Mouse (Mus musculus) MEL (cell line): Measurements from ENCODE around the gene 1700001P01Rik. TPM values are rescaled to one million over a fixed set of nuclear protein-coding genes. Genes with fewer than 3 reads are reported as not detected.

Experiments
- DNase-seq: peaks from one replicate; pipeline ENCODE4 v3.0.0; 2011; ENCODE audit warnings: low read depth, low spot score
- H3K27ac ChIP-seq: 2 replicates; pipeline ENCODE4 v1.5.1; 2012; ENCODE audit warnings: low read depth, mild to moderate bottlenecking, control low read depth, low read length, moderate library complexity; ENCODE audit not compliant: control insufficient read depth
- H3K27me3 ChIP-seq, 2 experiments: fragments of 150-350 bp in 1 of 2; sonication (generic) in 1 of 2; 2 replicates each; pipeline ENCODE4 v1.6.1; 2012; ENCODE audit warnings: low read length in 2 of 2, mild to moderate bottlenecking in 2 of 2, improper control_type of control experiment in 1 of 2, moderate library complexity in 1 of 2; ENCODE audit not compliant: insufficient read depth in 2 of 2, control insufficient read depth in 1 of 2
- H3K36me3 ChIP-seq, 2 experiments: 2 replicates each; pipeline ENCODE4 v1.6.1; 2012 to 2014; ENCODE audit warnings: low read length in 2 of 2, improper control_type of control experiment in 1 of 2, inconsistent platforms in 1 of 2, mild to moderate bottlenecking in 1 of 2; ENCODE audit not compliant: insufficient read depth in 2 of 2, control insufficient read depth in 1 of 2
- H3K4me1 ChIP-seq, 2 experiments: fragments of 150-350 bp in 1 of 2; sonication (generic) in 1 of 2; 2 replicates each; pipeline ENCODE4 v1.6.1; 2012; ENCODE audit warnings: low read length in 2 of 2, improper control_type of control experiment in 1 of 2, mild to moderate bottlenecking in 1 of 2; ENCODE audit not compliant: insufficient read depth in 2 of 2, control insufficient read depth in 1 of 2
- H3K4me3 ChIP-seq, 2 experiments: fragments of 150-350 bp in 1 of 2; sonication (generic) in 1 of 2; 2 replicates each; pipeline ENCODE4 v1.5.1; 2012; ENCODE audit warnings: low read depth in 2 of 2, low read length in 2 of 2, mild to moderate bottlenecking in 2 of 2, moderate library complexity in 2 of 2, control low read depth in 1 of 2, improper control_type of control experiment in 1 of 2; ENCODE audit not compliant: control insufficient read depth in 1 of 2, insufficient read depth in 1 of 2
- H3K79me2 ChIP-seq: 2 replicates; pipeline ENCODE4 v1.6.1; 2012; ENCODE audit warnings: mild to moderate bottlenecking, low read length, moderate library complexity; ENCODE audit not compliant: control insufficient read depth, poor library complexity, insufficient read depth
- H3K9ac ChIP-seq: 2 replicates; pipeline ENCODE4 v1.6.1; 2012; ENCODE audit warnings: low read depth, mild to moderate bottlenecking, control low read depth, low read length, moderate library complexity; ENCODE audit not compliant: control insufficient read depth, poor library complexity, severe bottlenecking
- H3K9me3 ChIP-seq: fragments of 150-350 bp; sonication (generic); replicated peaks from 2 replicates; pipeline ENCODE4 v1.6.1; 2012; ENCODE audit warnings: mild to moderate bottlenecking, low read length, improper control_type of control experiment, moderate library complexity; ENCODE audit not compliant: insufficient read depth
- CHD1 ChIP-seq: IDR thresholded peaks from 2 replicates; pipeline ENCODE4 v1.6.1; 2012; ENCODE audit warnings: low read depth, mild to moderate bottlenecking, inconsistent platforms, low read length, improper control_type of control experiment
- CHD2 ChIP-seq: IDR thresholded peaks from 2 replicates; pipeline ENCODE4 v1.6.1; 2011; ENCODE audit warnings: low read length, improper control_type of control experiment
- ETS1 ChIP-seq: IDR thresholded peaks from 2 replicates; pipeline ENCODE4 v1.6.1; 2012; ENCODE audit warnings: low read depth, mild to moderate bottlenecking, inconsistent platforms, low read length, improper control_type of control experiment, moderate library complexity
- HCFC1 ChIP-seq: IDR thresholded peaks from 2 replicates; pipeline ENCODE4 v1.6.1; 2012; ENCODE audit warnings: low read depth, mild to moderate bottlenecking, inconsistent platforms, low read length, improper control_type of control experiment, moderate library complexity
- JUND ChIP-seq: IDR thresholded peaks from 2 replicates; pipeline ENCODE4 v1.6.1; 2011; ENCODE audit warnings: low read depth, mild to moderate bottlenecking, improper control_type of control experiment, low read length
- KAT2A ChIP-seq: conservative IDR thresholded peaks from 2 replicates; pipeline ENCODE4 v1.6.1; 2012; ENCODE audit warnings: low read depth, low read length, improper control_type of control experiment, inconsistent platforms
- MAFK ChIP-seq: IDR thresholded peaks from 2 replicates; pipeline ENCODE4 v1.6.1; 2011; ENCODE audit warnings: low read depth, mild to moderate bottlenecking, low read length, improper control_type of control experiment, borderline replicate concordance
- MXI1 ChIP-seq: IDR thresholded peaks from 2 replicates; pipeline ENCODE4 v1.6.1; 2011; ENCODE audit warnings: mild to moderate bottlenecking, low read depth, low read length, improper control_type of control experiment
- MYB ChIP-seq: IDR thresholded peaks from 2 replicates; pipeline ENCODE4 v1.6.1; 2011; ENCODE audit warnings: mild to moderate bottlenecking, low read depth, low read length, improper control_type of control experiment
- MYC ChIP-seq: IDR thresholded peaks from 2 replicates; pipeline ENCODE4 v1.6.1; 2011; ENCODE audit warnings: low read depth, mild to moderate bottlenecking, low read length, improper control_type of control experiment, moderate library complexity
- POLR2A ChIP-seq, 2 experiments: IDR thresholded peaks; 2 replicates each; pipeline ENCODE4 v1.6.1; 2011 to 2012; ENCODE audit warnings: low read length in 2 of 2, mild to moderate bottlenecking in 2 of 2, control low read depth in 1 of 2, improper control_type of control experiment in 1 of 2, low read depth in 1 of 2, moderate library complexity in 1 of 2; ENCODE audit not compliant: control insufficient read depth in 1 of 2, insufficient read depth in 1 of 2, poor library complexity in 1 of 2
- POLR2AphosphoS2 ChIP-seq: IDR thresholded peaks from 2 replicates; pipeline ENCODE4 v1.6.1; 2011; ENCODE audit warnings: low read length, improper control_type of control experiment
- RCOR1 ChIP-seq: IDR thresholded peaks from 2 replicates; pipeline ENCODE4 v1.6.1; 2012; ENCODE audit warnings: low read depth, mild to moderate bottlenecking, inconsistent platforms, low read length, improper control_type of control experiment
- SIN3A ChIP-seq: IDR thresholded peaks from 2 replicates; pipeline ENCODE4 v1.6.1; 2012; ENCODE audit warnings: low read length, improper control_type of control experiment, inconsistent platforms
- UBTF ChIP-seq: IDR thresholded peaks from 2 replicates; pipeline ENCODE4 v1.6.1; 2012; ENCODE audit warnings: low read depth, mild to moderate bottlenecking, inconsistent platforms, low read length, improper control_type of control experiment, moderate library complexity, borderline replicate concordance; ENCODE audit not compliant: insufficient read depth
- polyA plus RNA-seq, 2 experiments: library from polyadenylated mRNA; stranded (reverse) in 1 of 2; unstranded in 1 of 2; fragments of >175 nt in 1 of 2; fragments of >200 nt in 1 of 2; gene quantifications; 2 replicates each; pipeline versions ENCODE4 v1.2.1 to v1.2.4; 2012; ENCODE audit warnings: low replicate concordance in 2 of 2, low read depth in 1 of 2; ENCODE audit not compliant: insufficient read length in 2 of 2, insufficient read depth in 1 of 2, missing spikeins in 1 of 2
- total RNA-seq: library from RNA; depleted of rRNA; stranded (reverse); fragments of 300-350 nt; gene quantifications from 2 replicates; pipeline ENCODE4 v1.2.3, GENCODE M21; 2012

Gene 1700001P01Rik
- total and polyA plus RNA-seq, 3 experiments = 0.43 to 0.69 TPM; not detected in 1

GRCm38 (mm10) chr11:97779968-97780701 lies 4.4 kb upstream of the 1700001P01Rik start:
- Histone ChIP-seq H3K9ac (peak overlapping the region; percentile 99), H3K27ac (peak overlapping the region; percentile 92), H3K79me2 (peaks cover 39% of the 10 kb centered on the region)
- no peak for TF ChIP-seq HCFC1
- 0 out of 2 replicates have a peak, but pooled peaks have one; percentile 8 for TF ChIP-seq RCOR1
- TF ChIP-seq MXI1 = peak; percentile 53
- no peak for TF ChIP-seq MAFK
- TF ChIP-seq CHD2 = no peak
- TF ChIP-seq UBTF = no peak
- TF ChIP-seq POLR2AphosphoS2 = peak; percentile 57; the same call in 1 of the 2 replicates
- TF ChIP-seq KAT2A = no peak
- TF ChIP-seq JUND = no peak
- TF ChIP-seq MYB = no peak
- TF ChIP-seq MYC = peak; percentile 65; the same call in 1 of the 2 replicates
- peak; percentile 78; the same call in 1 of the 2 replicates for TF ChIP-seq CHD1
- peak; percentile 64; the same call in 1 of the 2 replicates for TF ChIP-seq SIN3A
- TF ChIP-seq ETS1 = no peak
- TF ChIP-seq, all 39 proteins: peak for 6
- peaks cover 31 to 32% of the 10 kb centered on the region in 2 experiments for H3K36me3 ChIP-seq
- DNase-seq = peak; percentile 59
- peaks cover 0 to 10% of the 10 kb centered on the region in 2 experiments; a peak in 2 of 4 replicates for H3K4me1 ChIP-seq
- no peaks in the 10 kb centered on the region for H3K9me3 ChIP-seq
- no peaks in the 10 kb centered on the region for H3K27me3 ChIP-seq
- H3K4me3 ChIP-seq = peak overlapping the region; percentile 60 to 99

DNA sequence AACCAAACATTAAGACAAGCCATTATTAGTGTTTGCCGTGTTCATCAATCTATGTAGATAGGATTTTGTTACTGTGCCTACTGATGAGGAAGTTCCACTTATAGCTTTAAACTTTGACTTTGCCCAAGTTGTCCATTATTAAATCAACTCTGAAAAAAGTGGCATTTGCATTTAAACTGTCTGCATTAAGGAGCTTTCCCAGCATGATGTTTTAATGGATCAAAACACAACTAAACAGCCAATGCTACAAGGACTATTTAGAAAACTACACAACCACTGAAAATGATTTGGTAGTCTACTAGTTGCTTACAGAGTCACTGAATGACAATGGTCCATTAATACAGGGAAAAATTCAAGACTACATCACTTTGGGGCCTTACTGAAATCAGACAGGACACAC lies 3.2 kb upstream of the 1700001P01Rik start:
- H3K4me3 ChIP-seq = peak overlapping the region in 1 of 2 experiments; percentile 20; a peak in 2 of 4 replicates
- TF ChIP-seq MXI1 = no peak
- 0 out of 4 replicates have a peak, but pooled peaks of 1 of the 2 experiments have one; percentile 32 for TF ChIP-seq POLR2A (IDR thresholded peaks at IDR 0.05; ENCODE audit: control insufficient read depth in 1 of 2, insufficient read depth in 1 of 2, low read depth in 1 of 2, low read length in 2 of 2, poor library complexity in 1 of 2)
- TF ChIP-seq POLR2AphosphoS2 = peak; percentile 77
- TF ChIP-seq, all 39 proteins: peak for 2
- no peaks in the 10 kb centered on the region for H3K9me3 ChIP-seq
- peak overlapping the region; percentile 39 for H3K9ac ChIP-seq
- H3K27ac ChIP-seq = no peak overlapping the region
- H3K79me2 ChIP-seq = peaks cover 39% of the 10 kb centered on the region
- no peaks in the 10 kb centered on the region for H3K27me3 ChIP-seq
- peak; percentile 43 for DNase-seq
- H3K36me3 ChIP-seq = peaks cover 31 to 32% of the 10 kb centered on the region in 2 experiments
- H3K4me1 ChIP-seq = peaks cover 0 to 10% of the 10 kb centered on the region in 2 experiments; a peak in 2 of 4 replicates
